Mouse (Mus musculus): ENCODE results near the gene Nps. TPM values are rescaled to one million over a fixed set of nuclear protein-coding genes. Genes with fewer than 3 reads are reported as not detected.

Gene Nps
- polyA plus RNA-seq, 1 experiment, result not detected

GRCm38 (mm10) chr7:135240006-135240405 lies 18.5 kb upstream of the Nps start:
- H3K4me1 ChIP-seq (ENCODE audit: control insufficient read depth, insufficient read depth, low read length), result no peaks in the 10 kb centered on the region
- TF ChIP-seq POLR2A (IDR thresholded peaks at IDR 0.05; ENCODE audit: insufficient read depth, low read depth, low read length) (no peak), CTCF (IDR thresholded peaks at IDR 0.05; ENCODE audit: insufficient read depth, low read depth, low read length) (no peak)
- 91% methylated on average over 6 of the region's 6 CpGs for WGBS
- no peak overlapping the region for H3K4me3 ChIP-seq (ENCODE audit: insufficient read depth, low read depth, low read length)
- H3K27ac ChIP-seq (ENCODE audit: insufficient read depth, low read depth, low read length), result no peak overlapping the region

DNA sequence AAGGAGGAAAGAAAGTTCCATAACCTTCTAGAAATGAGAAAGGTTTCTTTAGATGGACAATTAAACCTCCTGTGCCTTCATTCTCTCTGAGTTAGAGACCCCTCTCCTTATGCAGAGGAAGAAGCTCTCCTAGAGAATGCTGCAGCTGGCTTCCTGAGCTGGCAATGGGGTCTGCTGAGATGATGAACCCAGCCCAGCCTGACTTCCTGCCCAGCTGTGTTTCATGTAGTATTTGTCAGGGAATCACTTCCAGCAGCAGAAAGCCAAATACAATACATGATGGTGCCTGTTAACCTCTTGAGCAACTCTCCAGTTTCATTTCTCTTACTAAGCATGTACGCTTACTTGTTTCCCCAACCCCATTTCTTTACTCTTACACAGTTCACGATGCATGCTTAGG lies 17.9 kb upstream of the Nps start:
- 94% methylated on average over 2 of the region's 2 CpGs for WGBS
- no peak overlapping the region for H3K4me3 ChIP-seq (ENCODE audit: insufficient read depth, low read depth, low read length)
- H3K27ac ChIP-seq (ENCODE audit: insufficient read depth, low read depth, low read length), result no peak overlapping the region
- no peak for TF ChIP-seq POLR2A (IDR thresholded peaks at IDR 0.05; ENCODE audit: insufficient read depth, low read depth, low read length)
- no peaks in the 10 kb centered on the region for H3K4me1 ChIP-seq (ENCODE audit: control insufficient read depth, insufficient read depth, low read length)

GRCm38 (mm10) chr7:135244171-135244880 lies 14.2 kb upstream of the Nps start:
- no peak overlapping the region for H3K27ac ChIP-seq (ENCODE audit: insufficient read depth, low read depth, low read length)
- TF ChIP-seq CTCF (IDR thresholded peaks at IDR 0.05; ENCODE audit: insufficient read depth, low read depth, low read length), result no peak
- no peak for TF ChIP-seq POLR2A (IDR thresholded peaks at IDR 0.05; ENCODE audit: insufficient read depth, low read depth, low read length)
- WGBS, result 76% methylated on average over 9 of the region's 9 CpGs
- no peak overlapping the region for H3K4me3 ChIP-seq (ENCODE audit: insufficient read depth, low read depth, low read length)
- no peaks in the 10 kb centered on the region for H3K4me1 ChIP-seq (ENCODE audit: control insufficient read depth, insufficient read depth, low read length)

GRCm38 (mm10) chr7:135246386-135246785 lies 12.1 kb upstream of the Nps start:
- 91% methylated on average over 5 of the region's 5 CpGs for WGBS

GRCm38 (mm10) chr7:135253249-135253648 lies 5.3 kb upstream of the Nps start:
- 99% methylated on average over 2 of the region's 2 CpGs for WGBS
- TF ChIP-seq POLR2A (IDR thresholded peaks at IDR 0.05; ENCODE audit: insufficient read depth, low read depth, low read length) (no peak), CTCF (IDR thresholded peaks at IDR 0.05; ENCODE audit: insufficient read depth, low read depth, low read length) (no peak)
- Histone ChIP-seq H3K4me3 (ENCODE audit: insufficient read depth, low read depth, low read length) (no peak overlapping the region), H3K4me1 (ENCODE audit: control insufficient read depth, insufficient read depth, low read length) (no peaks in the 10 kb centered on the region), H3K27ac (ENCODE audit: insufficient read depth, low read depth, low read length) (no peak overlapping the region)

More at GRCm38 (mm10) chr7:135246386-135246785, 12.1 kb upstream of the Nps start:
- no peak overlapping the region for H3K27ac ChIP-seq (ENCODE audit: insufficient read depth, low read depth, low read length)
- TF ChIP-seq POLR2A (IDR thresholded peaks at IDR 0.05; ENCODE audit: insufficient read depth, low read depth, low read length) (no peak), CTCF (IDR thresholded peaks at IDR 0.05; ENCODE audit: insufficient read depth, low read depth, low read length) (no peak)
- H3K4me3 ChIP-seq (ENCODE audit: insufficient read depth, low read depth, low read length), result no peak overlapping the region
- no peaks in the 10 kb centered on the region for H3K4me1 ChIP-seq (ENCODE audit: control insufficient read depth, insufficient read depth, low read length)

DNA sequence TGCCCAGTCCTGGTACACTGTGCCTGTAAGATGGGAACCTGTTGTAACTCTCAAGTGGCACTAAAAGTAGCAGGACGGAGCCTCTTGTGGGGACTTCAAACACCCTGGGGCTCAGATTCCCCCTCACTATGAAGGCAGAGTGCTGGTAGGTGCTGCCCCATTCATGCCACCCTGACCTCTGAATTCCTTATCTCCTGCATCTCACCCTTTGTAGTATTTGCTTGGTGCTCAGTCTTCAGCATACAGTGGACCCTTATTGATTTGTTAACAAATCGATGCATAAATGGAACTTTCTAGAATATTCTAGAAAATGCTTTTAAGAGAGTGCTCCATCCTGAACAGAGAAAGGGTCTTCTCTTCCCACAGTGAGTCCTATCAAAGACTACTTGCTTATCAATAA lies 4.1 kb upstream of the Nps start:
- no peaks in the 10 kb centered on the region for H3K4me1 ChIP-seq (ENCODE audit: control insufficient read depth, insufficient read depth, low read length)
- no peak for TF ChIP-seq CTCF (IDR thresholded peaks at IDR 0.05; ENCODE audit: insufficient read depth, low read depth, low read length)
- no peak for TF ChIP-seq POLR2A (IDR thresholded peaks at IDR 0.05; ENCODE audit: insufficient read depth, low read depth, low read length)
- WGBS, result 98% methylated on average over 2 of the region's 2 CpGs
- H3K27ac ChIP-seq (ENCODE audit: insufficient read depth, low read depth, low read length), result no peak overlapping the region
- no peak overlapping the region for H3K4me3 ChIP-seq (ENCODE audit: insufficient read depth, low read depth, low read length)

GRCm38 (mm10) chr7:135271011-135271410 lies 12.5 kb downstream of the Nps start:
- Histone ChIP-seq H3K27ac (ENCODE audit: insufficient read depth, low read depth, low read length) (no peak overlapping the region), H3K4me3 (ENCODE audit: insufficient read depth, low read depth, low read length) (no peak overlapping the region), H3K4me1 (ENCODE audit: control insufficient read depth, insufficient read depth, low read length) (no peaks in the 10 kb centered on the region)
- WGBS, result 89% methylated on average over 5 of the region's 5 CpGs
- TF ChIP-seq CTCF (IDR thresholded peaks at IDR 0.05; ENCODE audit: insufficient read depth, low read depth, low read length) (no peak), POLR2A (IDR thresholded peaks at IDR 0.05; ENCODE audit: insufficient read depth, low read depth, low read length) (no peak)

DNA sequence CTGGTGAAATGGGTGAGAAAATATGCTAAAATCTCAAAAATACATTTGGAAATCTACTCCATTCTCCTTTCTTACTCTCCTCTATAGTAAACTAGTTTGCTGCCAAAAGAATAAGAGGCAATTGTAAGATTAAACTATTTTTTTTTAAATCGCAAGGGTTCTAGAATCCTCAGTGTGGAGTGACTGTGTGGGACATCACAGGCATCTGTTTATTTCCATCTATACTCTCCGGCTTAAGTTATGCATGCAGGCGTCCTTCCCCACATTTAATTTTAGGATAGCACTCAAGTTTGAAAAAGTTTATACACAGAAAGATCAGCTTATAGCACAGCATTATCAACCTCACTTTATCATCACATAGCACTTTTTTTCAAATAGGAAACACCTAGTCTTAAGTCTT lies 24.7 kb downstream of the Nps start:
- Histone ChIP-seq H3K4me3 (ENCODE audit: insufficient read depth, low read depth, low read length) (no peak overlapping the region), H3K27ac (ENCODE audit: insufficient read depth, low read depth, low read length) (no peak overlapping the region), H3K4me1 (ENCODE audit: control insufficient read depth, insufficient read depth, low read length) (no peaks in the 10 kb centered on the region)
- no peak for TF ChIP-seq POLR2A (IDR thresholded peaks at IDR 0.05; ENCODE audit: insufficient read depth, low read depth, low read length)
- TF ChIP-seq CTCF (IDR thresholded peaks at IDR 0.05; ENCODE audit: insufficient read depth, low read depth, low read length), result no peak
- 95% methylated on average over 3 of the region's 3 CpGs for WGBS

DNA sequence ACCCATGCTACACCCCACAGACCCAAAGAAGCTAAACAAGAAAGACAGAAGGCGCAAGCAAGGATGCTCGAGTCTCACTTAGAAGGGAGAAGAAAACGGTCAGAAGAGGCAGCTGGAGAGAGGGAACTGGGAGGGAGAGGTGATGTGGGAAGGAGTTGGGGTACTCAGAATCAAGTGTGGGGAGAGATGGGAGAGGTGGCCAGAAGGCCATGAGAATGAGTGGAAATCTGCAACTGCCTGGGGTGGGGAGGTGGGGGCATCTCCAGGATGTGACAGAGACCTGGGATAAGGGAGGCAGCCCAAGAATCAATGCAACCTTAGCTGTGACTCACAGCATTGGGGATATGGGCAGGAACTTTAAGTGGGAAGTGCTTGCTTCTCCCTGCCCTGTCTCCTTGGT lies 31.5 kb downstream of the Nps start:
- no peak for TF ChIP-seq POLR2A (IDR thresholded peaks at IDR 0.05; ENCODE audit: insufficient read depth, low read depth, low read length)
- TF ChIP-seq CTCF (IDR thresholded peaks at IDR 0.05; ENCODE audit: insufficient read depth, low read depth, low read length), result no peak
- Histone ChIP-seq H3K27ac (ENCODE audit: insufficient read depth, low read depth, low read length) (no peak overlapping the region), H3K4me3 (ENCODE audit: insufficient read depth, low read depth, low read length) (no peak overlapping the region), H3K4me1 (ENCODE audit: control insufficient read depth, insufficient read depth, low read length) (no peaks in the 10 kb centered on the region)
- WGBS, result 94% methylated on average over 3 of the region's 3 CpGs

Measured in olfactory bulb, adult 2 months (tissue).